Mouse (Mus musculus): Measurements from ENCODE around the gene Slc22a3. TPM values are rescaled to one million over a fixed set of nuclear protein-coding genes. Genes with fewer than 3 reads are reported as not detected.
A peak's percentile ranks its signal among the peaks of the same experiment; 100 is the strongest.

Slc22a3 gene
- polyA plus RNA-seq, 1 experiment from 2014 or later, result 0.27 TPM

DNA sequence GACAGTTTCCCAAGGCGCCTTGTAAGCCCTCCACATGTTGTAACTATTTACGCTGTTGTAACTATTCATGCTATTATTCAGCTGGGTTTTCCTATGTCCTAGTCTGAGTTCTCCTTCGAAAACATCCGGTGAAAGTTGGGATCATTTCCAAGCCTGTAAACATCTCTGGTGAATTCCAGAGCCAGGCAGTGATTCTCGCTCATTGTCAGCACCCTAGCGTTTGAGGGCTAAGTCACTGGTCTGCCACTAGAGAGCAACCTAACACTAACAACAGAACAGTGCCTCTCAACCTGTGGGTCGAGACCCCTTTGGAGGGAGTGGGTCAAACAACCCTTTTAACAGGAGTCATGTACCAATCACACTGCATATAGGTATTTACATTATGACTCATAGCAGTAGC lies 104.1 kb downstream of the Slc22a3 start:
- Histone ChIP-seq H3K4me1 (replicated peaks) (no peaks in the 10 kb centered on the region), H3K4me2 (no peak overlapping the region), H3K9ac (no peak overlapping the region), H3K9me3 (replicated peaks) (peaks cover 25% of the 10 kb centered on the region), H3K27ac (ENCODE audit: poor library complexity, severe bottlenecking) (no peak overlapping the region), H3K27me3 (replicated peaks) (no peaks in the 10 kb centered on the region), H3K4me3 (no peak overlapping the region), H3K36me3 (no peaks in the 10 kb centered on the region)
- no peak for ATAC-seq (ENCODE audit: insufficient number of reproducible peaks, low FRiP score)
- 65% methylated on average over 7 of the region's 7 CpGs for WGBS

- H3K27ac ChIP-seq (ENCODE audit: poor library complexity, severe bottlenecking), result no peak overlapping the region
- peaks cover 3% of the 10 kb centered on the region; the same call in 1 of the 2 replicates for H3K27me3 ChIP-seq (replicated peaks)
- no peak overlapping the region for H3K4me2 ChIP-seq
- H3K4me3 ChIP-seq, result no peak overlapping the region
- no peak overlapping the region for H3K9ac ChIP-seq
- ATAC-seq (ENCODE audit: insufficient number of reproducible peaks, low FRiP score), result no peak
- WGBS, result 88% methylated on average over 9 of the region's 9 CpGs
- no peaks in the 10 kb centered on the region for H3K36me3 ChIP-seq
- no peaks in the 10 kb centered on the region for H3K4me1 ChIP-seq (replicated peaks)
- peaks cover 13% of the 10 kb centered on the region for H3K9me3 ChIP-seq (replicated peaks)
Measured at GRCm38 (mm10) chr17:12396163-12396677, 111.3 kb downstream of the Slc22a3 start.

- H3K4me2 ChIP-seq, result no peak overlapping the region
- 89% methylated on average over 7 of the region's 7 CpGs for WGBS
- no peaks in the 10 kb centered on the region for H3K4me1 ChIP-seq (replicated peaks)
- H3K4me3 ChIP-seq, result no peak overlapping the region
- no peaks in the 10 kb centered on the region; the same call in 1 of the 2 replicates for H3K27me3 ChIP-seq (replicated peaks)
- ATAC-seq (ENCODE audit: insufficient number of reproducible peaks, low FRiP score), result no peak
- H3K9ac ChIP-seq, result no peak overlapping the region
- no peak overlapping the region for H3K27ac ChIP-seq (ENCODE audit: poor library complexity, severe bottlenecking)
- H3K36me3 ChIP-seq, result no peaks in the 10 kb centered on the region
- H3K9me3 ChIP-seq (replicated peaks), result peaks cover 13% of the 10 kb centered on the region
Measured at GRCm38 (mm10) chr17:12388239-12388638, 119.3 kb downstream of the Slc22a3 start.

- Histone ChIP-seq H3K9ac (no peak overlapping the region), H3K4me1 (replicated peaks) (no peaks in the 10 kb centered on the region), H3K4me2 (no peak overlapping the region), H3K4me3 (no peak overlapping the region), H3K27me3 (replicated peaks) (no peaks in the 10 kb centered on the region; the same call in 1 of the 2 replicates), H3K9me3 (replicated peaks) (peaks cover 13% of the 10 kb centered on the region), H3K27ac (ENCODE audit: poor library complexity, severe bottlenecking) (no peak overlapping the region), H3K36me3 (no peaks in the 10 kb centered on the region)
- 81% methylated on average over 2 of the region's 2 CpGs for WGBS
- no peak for ATAC-seq (ENCODE audit: insufficient number of reproducible peaks, low FRiP score)
Measured at GRCm38 (mm10) chr17:12387781-12388180, 119.7 kb downstream of the Slc22a3 start.

- H3K36me3 ChIP-seq, result no peaks in the 10 kb centered on the region
- H3K27me3 ChIP-seq (replicated peaks), result no peaks in the 10 kb centered on the region
- H3K4me1 ChIP-seq (replicated peaks), result no peaks in the 10 kb centered on the region
- H3K4me3 ChIP-seq, result no peak overlapping the region
- H3K9me3 ChIP-seq (replicated peaks), result no peaks in the 10 kb centered on the region; the same call in 1 of the 2 replicates
- H3K27ac ChIP-seq (ENCODE audit: poor library complexity, severe bottlenecking), result no peak overlapping the region
- no peak for ATAC-seq (ENCODE audit: insufficient number of reproducible peaks, low FRiP score)
- no peak overlapping the region for H3K4me2 ChIP-seq
- no peak overlapping the region for H3K9ac ChIP-seq
- 69% methylated on average over 8 of the region's 8 CpGs for WGBS
Measured at GRCm38 (mm10) chr17:12385049-12385794, 122.3 kb downstream of the Slc22a3 start.

DNA sequence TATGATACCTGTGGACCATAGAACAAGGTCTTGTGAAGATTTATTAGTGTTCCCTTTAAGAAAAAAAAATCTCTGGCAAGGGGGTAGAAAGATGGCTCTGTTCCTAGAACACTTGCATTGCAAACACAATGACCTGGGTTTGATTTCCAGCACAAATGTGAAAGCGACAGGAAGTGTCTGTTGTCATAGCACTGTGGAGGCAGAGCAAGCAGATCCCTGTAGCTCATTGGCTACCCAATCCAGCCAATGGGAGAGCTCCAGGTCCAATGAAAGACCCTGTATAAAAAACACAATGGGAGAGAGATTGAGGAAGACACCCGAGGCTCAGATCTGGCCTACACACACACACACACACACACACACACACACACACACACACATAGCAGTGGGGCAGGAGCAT lies 125.0 kb downstream of the Slc22a3 start:
- ATAC-seq (ENCODE audit: insufficient number of reproducible peaks, low FRiP score), result no peak
- Histone ChIP-seq H3K4me3 (no peak overlapping the region), H3K27ac (ENCODE audit: poor library complexity, severe bottlenecking) (no peak overlapping the region), H3K27me3 (replicated peaks) (0 out of 2 replicates have a peak, but pooled peaks cover 4% of the 10 kb centered on the region), H3K9ac (no peak overlapping the region), H3K36me3 (no peaks in the 10 kb centered on the region), H3K9me3 (replicated peaks) (no peaks in the 10 kb centered on the region), H3K4me1 (replicated peaks) (no peaks in the 10 kb centered on the region), H3K4me2 (no peak overlapping the region)
- 46% methylated on average over 2 of the region's 2 CpGs for WGBS

- H3K36me3 ChIP-seq, result no peaks in the 10 kb centered on the region
- no peaks in the 10 kb centered on the region for H3K4me1 ChIP-seq (replicated peaks)
- ATAC-seq (ENCODE audit: insufficient number of reproducible peaks, low FRiP score), result no peak
- H3K27ac ChIP-seq (ENCODE audit: poor library complexity, severe bottlenecking), result no peak overlapping the region
- no peak overlapping the region for H3K4me2 ChIP-seq
- 0 out of 2 replicates have a peak, but pooled peaks cover 4% of the 10 kb centered on the region for H3K27me3 ChIP-seq (replicated peaks)
- WGBS, result 56% methylated on average over 2 of the region's 2 CpGs
- H3K9ac ChIP-seq, result no peak overlapping the region
- H3K4me3 ChIP-seq, result no peak overlapping the region
- H3K9me3 ChIP-seq (replicated peaks), result no peaks in the 10 kb centered on the region
Measured at GRCm38 (mm10) chr17:12381579-12381978, 125.9 kb downstream of the Slc22a3 start.

DNA sequence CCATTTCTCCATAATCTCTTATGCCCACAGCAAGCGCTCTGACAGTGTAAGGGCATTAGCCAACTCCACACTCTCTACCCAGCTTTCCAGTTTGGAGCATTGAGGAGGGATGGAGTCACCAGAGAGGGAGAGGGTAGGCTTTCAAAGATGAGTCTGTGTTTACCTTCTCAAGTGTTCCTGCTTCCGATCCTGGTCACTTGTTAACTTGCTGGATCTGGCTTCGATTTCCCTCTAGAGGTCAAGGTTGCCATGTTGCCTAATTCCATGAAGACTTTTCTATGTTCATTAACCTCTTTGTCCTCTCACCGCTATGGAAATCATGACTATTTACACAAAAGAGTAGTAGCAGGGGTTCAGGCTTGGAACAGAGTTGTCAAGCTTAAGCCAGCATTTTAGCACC lies 127.2 kb downstream of the Slc22a3 start:
- ATAC-seq (ENCODE audit: insufficient number of reproducible peaks, low FRiP score), result no peak
- Histone ChIP-seq H3K36me3 (no peaks in the 10 kb centered on the region), H3K9ac (no peak overlapping the region), H3K27ac (ENCODE audit: poor library complexity, severe bottlenecking) (no peak overlapping the region), H3K4me2 (no peak overlapping the region), H3K9me3 (replicated peaks) (no peaks in the 10 kb centered on the region), H3K4me3 (no peak overlapping the region), H3K27me3 (replicated peaks) (0 out of 2 replicates have a peak, but pooled peaks cover 4% of the 10 kb centered on the region), H3K4me1 (replicated peaks) (no peaks in the 10 kb centered on the region)
- WGBS, result 82% methylated on average over 4 of the region's 4 CpGs

DNA sequence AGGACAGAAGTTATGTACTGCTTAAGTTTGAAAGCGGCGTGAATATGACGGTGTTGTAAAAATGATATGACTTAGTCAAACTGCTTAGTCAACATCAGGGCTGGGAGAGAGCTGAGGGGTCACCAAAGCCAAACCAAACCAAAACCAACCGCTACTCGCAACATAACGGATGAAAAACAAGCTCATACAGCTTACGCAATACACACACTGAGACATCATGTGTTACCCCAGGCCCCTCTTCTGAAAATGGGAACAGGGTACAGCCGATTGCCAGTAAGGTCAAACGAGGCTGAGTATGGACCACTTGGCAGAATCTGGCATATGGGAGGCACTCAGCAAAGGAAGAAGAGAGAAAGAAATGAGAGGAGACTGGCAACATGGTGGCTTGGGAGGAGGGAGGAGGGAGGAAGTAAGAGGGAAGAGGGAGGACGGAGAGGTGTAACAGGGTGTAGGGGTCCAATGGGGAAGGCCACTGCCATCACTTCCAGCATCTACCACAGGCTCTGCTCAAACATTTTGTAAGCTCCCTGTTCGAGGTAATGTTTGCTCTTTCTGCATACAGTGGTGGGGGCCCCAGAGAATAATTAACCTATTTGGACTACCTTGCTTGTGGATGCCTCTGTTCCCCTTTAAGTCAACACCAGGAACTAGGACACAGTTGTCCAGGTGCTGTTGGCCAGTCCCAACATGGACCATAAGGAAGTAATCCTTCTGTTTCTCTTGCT lies 129.4 kb downstream of the Slc22a3 start, which contains the start of gene Plg:
Gene Plg (plus strand): TSS at position 628 of the 725 bp plus-strand sequence.
- Histone ChIP-seq H3K36me3 (no peaks in the 10 kb centered on the region), H3K4me3 (no peak within 1 kb of the TSS), H3K9me3 (replicated peaks) (no peaks in the 10 kb centered on the region), H3K4me2 (no peak within 1 kb of the TSS), H3K27me3 (replicated peaks) (0 out of 2 replicates have a peak, but pooled peaks cover 4% of the 10 kb centered on the region), H3K9ac (no peak within 1 kb of the TSS), H3K27ac (ENCODE audit: poor library complexity, severe bottlenecking) (no peak within 1 kb of the TSS), H3K4me1 (replicated peaks) (no peaks in the 10 kb centered on the region)
- WGBS, result 86% methylated on average over 11 of the region's 11 CpGs
- ATAC-seq (ENCODE audit: insufficient number of reproducible peaks, low FRiP score), result no peak

DNA sequence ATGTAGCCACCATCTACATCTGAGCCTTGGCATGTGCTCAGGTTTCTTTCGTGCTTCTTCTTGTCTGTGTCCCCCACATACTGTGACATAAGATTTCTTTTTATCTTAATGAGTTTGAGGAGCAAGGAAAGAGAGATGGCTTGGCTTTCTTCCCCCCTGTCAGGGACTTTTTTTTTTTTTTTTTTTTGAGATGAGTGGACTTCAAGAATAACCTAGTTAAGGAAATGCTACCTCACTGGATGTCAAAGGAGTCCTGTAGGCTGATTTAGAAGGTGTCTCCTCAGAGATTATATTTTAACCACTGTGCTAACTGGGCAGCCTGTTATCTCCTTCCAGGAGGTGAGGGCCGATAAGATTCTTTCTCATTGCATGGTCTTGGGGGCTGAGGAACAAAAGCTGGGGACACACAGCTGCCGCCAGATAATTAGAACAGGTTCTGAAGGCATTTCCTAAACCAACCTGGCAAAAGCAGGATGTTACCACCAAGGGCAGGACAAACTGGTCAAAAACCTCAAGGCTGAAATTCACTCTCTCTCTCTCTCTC lies 133.8 kb downstream of the Slc22a3 start:
- no peak for ATAC-seq (ENCODE audit: insufficient number of reproducible peaks, low FRiP score)
- H3K4me3 ChIP-seq, result no peak overlapping the region
- H3K9ac ChIP-seq, result no peak overlapping the region
- no peaks in the 10 kb centered on the region for H3K9me3 ChIP-seq (replicated peaks)
- peaks cover 8% of the 10 kb centered on the region for H3K4me1 ChIP-seq (replicated peaks)
- no peak overlapping the region for H3K4me2 ChIP-seq
- WGBS, result 40% methylated on average over 3 of the region's 3 CpGs
- H3K36me3 ChIP-seq, result no peaks in the 10 kb centered on the region
- H3K27me3 ChIP-seq (replicated peaks), result 0 out of 2 replicates have a peak, but pooled peaks cover 4% of the 10 kb centered on the region
- H3K27ac ChIP-seq (ENCODE audit: poor library complexity, severe bottlenecking), result no peak overlapping the region

- no peak overlapping the region for H3K4me3 ChIP-seq
Measured at GRCm38 (mm10) chr17:12372021-12372420, 135.5 kb downstream of the Slc22a3 start.

More at GRCm38 (mm10) chr17:12372021-12372420, 135.5 kb downstream of the Slc22a3 start:
- H3K27me3 ChIP-seq (replicated peaks), result no peaks in the 10 kb centered on the region
- 0 out of 2 replicates have a peak overlapping the region, but pooled peaks have one; percentile 43 for H3K4me2 ChIP-seq
- H3K9ac ChIP-seq, result no peak overlapping the region
- peaks cover 8% of the 10 kb centered on the region for H3K4me1 ChIP-seq (replicated peaks)
- WGBS, result 36% methylated on average over 4 of the region's 4 CpGs
- ATAC-seq (ENCODE audit: insufficient number of reproducible peaks, low FRiP score), result no peak
- H3K36me3 ChIP-seq, result no peaks in the 10 kb centered on the region
- H3K9me3 ChIP-seq (replicated peaks), result no peaks in the 10 kb centered on the region
- no peak overlapping the region for H3K27ac ChIP-seq (ENCODE audit: poor library complexity, severe bottlenecking)
